Mouse (Mus musculus) neutrophil, adult 59 days (primary cell): ENCODE data around the gene Csrnp2. TPM values are rescaled to one million over a fixed set of nuclear protein-coding genes. Genes with fewer than 3 reads are reported as not detected.

Experiments
- total RNA-seq, 2 experiments: library from RNA; stranded (reverse); gene quantifications; 1 replicate in 1 of 2; 2 replicates in 1 of 2; pipeline ENCODE4 v1.2.4; 2023

The Csrnp2 gene
- total RNA-seq: 1 to 10 TPM in 1 of 2 experiments, under 1 TPM in 1; 0.51 to 1.2 TPM

GRCm38 (mm10) chr15:100495102-100495501 lies at the start of gene Csrnp2:
TSS of gene Csrnp2 (minus strand) at chr15:100495488.

GRCm38 (mm10) chr15:100468295-100469188 lies 26.7 kb downstream of the Csrnp2 start, which contains the start of gene Letmd1:
TSS of gene Letmd1 (plus strand) at chr15:100469023.

Other genes with a start within 250 kb of the Csrnp2 start
- not detected for gene Tmprss12, start 214.7 kb downstream of the Csrnp2 start, total RNA-seq
- gene Mettl7a1, start 191.3 kb downstream of the Csrnp2 start, total RNA-seq: 10 to 100 TPM; 28.2 to 32.5 TPM
- under 1 TPM in 1 of 2 experiments, not detected in 1; 0.26 TPM for gene Mettl7a3, start 160.6 kb downstream of the Csrnp2 start, total RNA-seq
- gene Methig1, start 142.3 kb downstream of the Csrnp2 start, total RNA-seq: not detected
- under 1 TPM; 0.40 to 0.79 TPM for gene Mettl7a2, start 142.3 kb downstream of the Csrnp2 start, total RNA-seq
- not detected for gene Higd1c, start 130.9 kb downstream of the Csrnp2 start, total RNA-seq
- gene Gm5475, start 73.3 kb downstream of the Csrnp2 start, total RNA-seq: not detected
- gene Slc11a2, start 70.4 kb downstream of the Csrnp2 start, total RNA-seq: 10 to 100 TPM in 1 of 2 experiments, 1 to 10 TPM in 1; 7.0 to 15.2 TPM
- gene Letmd1, start 26.5 kb downstream of the Csrnp2 start, total RNA-seq: 10 to 100 TPM; 12.0 to 13.5 TPM
- gene Tfcp2, start 56.5 kb upstream of the Csrnp2 start, total RNA-seq: 1 to 10 TPM; 2.3 to 2.8 TPM
- 1 to 10 TPM; 1.0 to 1.3 TPM for gene Pou6f1, start 104.5 kb upstream of the Csrnp2 start, total RNA-seq
- 100 to 1,000 TPM; 470 to 493 TPM for gene Dazap2, start 119.9 kb upstream of the Csrnp2 start, total RNA-seq
- 1 to 10 TPM; 1.9 to 4.2 TPM for gene Smagp, start 141.5 kb upstream of the Csrnp2 start, total RNA-seq
- gene Bin2, start 174.1 kb upstream of the Csrnp2 start, total RNA-seq: 100 to 1,000 TPM; 263 to 266 TPM
- gene Cela1, start 192.4 kb upstream of the Csrnp2 start, total RNA-seq: 1 to 10 TPM; 1.2 to 2.3 TPM
- 1 to 10 TPM; 6.1 to 6.2 TPM for gene Galnt6, start 233.9 kb upstream of the Csrnp2 start, total RNA-seq